Mouse (Mus musculus) heart, adult 8-10 months (tissue): ENCODE data around the gene Tenm2. TPM values are rescaled to one million over a fixed set of nuclear protein-coding genes. Genes with fewer than 3 reads are reported as not detected.

Source experiments
- DNase-seq: peaks from one replicate; pipeline ENCODE4 v3.0.0; 2022; ENCODE audit warnings: low spot score
- total RNA-seq, 4 experiments: library from RNA; stranded (reverse); gene quantifications; 2 replicates each; pipeline ENCODE4 v1.2.4; 2022

The Tenm2 gene
- total RNA-seq, 4 experiments from 2014 or later, result 0.12 to 0.35 (median 0.27) TPM

DNA sequence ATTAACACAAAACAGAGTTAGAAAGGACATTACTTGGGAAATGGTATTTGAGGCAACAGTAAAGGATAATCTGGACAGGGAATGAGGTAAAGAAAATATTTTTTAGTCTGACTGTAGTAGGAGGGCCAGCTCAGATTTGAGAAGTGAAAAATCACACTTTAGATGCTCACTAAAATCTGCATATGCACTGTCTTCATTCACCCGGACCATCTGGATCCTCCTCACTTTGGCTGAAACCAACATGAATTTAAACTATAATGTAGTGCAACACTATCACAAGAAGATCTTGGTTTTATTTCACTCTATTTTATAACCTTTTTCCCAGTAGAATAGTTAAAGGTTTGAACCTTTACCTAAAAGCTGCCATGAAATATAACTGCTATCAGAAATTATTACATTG lies 326.7 kb downstream of the Tenm2 start:
- DNase-seq, result no peak

DNA sequence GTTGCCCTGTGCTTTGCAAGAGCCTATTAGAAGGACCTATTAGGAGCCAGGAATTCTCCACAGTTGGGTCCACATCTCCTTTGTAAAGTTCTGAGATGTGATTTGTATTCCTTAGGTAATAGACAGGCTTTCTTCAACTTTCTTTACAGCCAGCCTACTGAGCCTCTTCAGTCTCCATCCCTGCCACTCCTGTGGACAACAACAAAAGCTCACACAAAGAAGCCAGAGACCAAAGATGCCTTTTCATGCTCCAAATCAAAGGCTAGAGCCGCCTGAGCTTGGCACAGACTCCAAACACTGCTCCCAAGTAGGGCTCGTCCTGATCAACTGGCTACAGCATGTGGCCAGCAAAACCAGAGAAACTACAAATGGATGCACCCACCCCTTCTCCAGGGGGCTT lies 333.5 kb downstream of the Tenm2 start:
- DNase-seq, result no peak

DNA sequence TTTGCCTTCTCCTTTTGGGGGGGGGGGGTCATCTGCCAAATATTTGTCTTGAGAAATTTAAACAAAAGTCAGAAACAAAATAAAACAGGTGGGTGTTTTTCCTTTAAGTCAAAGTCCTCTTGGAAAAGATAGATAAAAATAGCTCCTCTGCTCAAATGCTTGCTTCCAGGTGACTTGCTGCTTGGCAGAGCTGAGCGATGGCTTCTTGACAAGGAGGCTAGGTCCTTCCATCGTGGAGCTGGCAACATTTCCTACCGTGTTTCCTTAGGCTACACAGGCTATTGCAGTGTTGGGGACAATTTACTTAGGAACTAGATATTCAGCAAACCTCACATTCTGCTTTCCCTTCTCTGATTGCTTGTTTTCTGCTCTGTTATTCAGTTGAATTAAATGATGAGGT lies 342.7 kb downstream of the Tenm2 start:
- peak; percentile 3 for DNase-seq

DNA sequence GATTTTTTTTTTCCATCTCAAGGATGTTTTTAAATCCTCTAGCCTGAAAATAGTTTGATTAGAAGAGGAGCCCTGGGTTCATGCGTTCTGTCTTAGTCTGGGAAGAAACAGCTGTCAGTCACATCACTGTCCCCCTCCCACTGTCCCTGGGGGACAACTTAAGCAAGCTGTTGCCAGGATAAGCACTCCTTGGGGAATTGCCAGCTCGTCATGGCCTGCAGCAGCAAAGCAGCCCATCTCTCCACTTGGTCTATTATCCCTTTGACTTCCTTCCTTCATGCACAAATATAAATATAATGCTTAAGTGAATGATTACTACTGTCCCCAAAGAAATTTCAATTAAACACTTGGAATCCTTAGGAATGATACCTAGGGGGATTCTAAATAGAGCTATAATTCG lies 344.7 kb downstream of the Tenm2 start:
- DNase-seq, result no peak

DNA sequence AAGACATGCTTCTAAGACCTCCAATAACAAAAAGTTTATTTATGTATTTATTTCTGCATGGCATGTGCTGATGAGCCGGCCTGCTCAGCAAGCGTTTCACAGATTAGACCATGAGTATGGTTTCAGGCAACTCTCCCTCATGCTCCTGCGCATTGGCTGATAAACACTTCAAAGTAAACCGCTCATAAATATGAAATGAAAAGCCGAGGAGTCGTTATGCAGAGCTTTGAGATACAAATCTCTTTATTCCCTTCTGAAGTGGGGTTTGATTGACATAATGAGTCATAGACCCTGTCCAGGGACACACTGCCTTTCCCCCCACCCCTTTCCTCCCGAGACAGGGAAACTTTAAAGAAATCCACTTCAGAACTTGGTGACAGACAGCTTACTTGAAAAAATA lies 348.3 kb downstream of the Tenm2 start:
- no peak for DNase-seq

DNA sequence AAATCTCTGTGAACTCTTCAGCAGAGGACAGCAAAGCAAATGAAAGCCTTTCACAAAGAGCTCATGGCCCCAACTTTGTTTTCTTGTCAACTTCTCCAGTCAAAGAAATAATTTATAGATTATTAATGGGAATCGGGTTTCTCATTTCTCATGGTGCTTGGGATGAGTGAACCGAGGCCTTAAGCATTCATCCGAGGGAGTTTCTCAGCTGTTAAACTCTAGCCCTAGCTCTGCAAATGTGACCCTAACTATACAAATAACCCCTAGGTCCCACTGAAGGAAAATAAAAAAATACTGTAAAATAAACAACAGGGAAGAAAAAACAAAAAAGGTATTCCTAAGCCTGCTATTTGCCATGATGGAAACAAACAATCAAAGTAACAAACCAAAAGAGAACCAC lies 349.6 kb downstream of the Tenm2 start:
- no peak for DNase-seq

DNA sequence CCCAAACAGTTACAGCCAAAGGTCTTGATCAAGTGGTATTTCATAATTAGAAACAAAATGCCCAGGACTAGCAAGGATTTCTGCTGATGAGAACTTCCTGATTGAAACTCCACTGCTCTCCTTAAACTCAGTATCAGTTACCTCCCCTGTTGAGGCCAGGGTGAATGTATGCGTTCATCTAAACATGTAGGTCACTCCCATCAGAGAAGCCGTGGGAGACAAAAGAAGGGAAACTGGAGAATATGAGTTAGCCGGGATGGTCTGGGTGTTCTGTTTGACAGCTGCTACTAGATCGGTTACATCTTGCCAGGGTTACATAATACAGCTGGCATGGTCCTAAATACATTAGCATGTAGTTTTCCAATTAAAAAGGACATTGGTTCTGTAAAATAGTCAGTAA lies 362.8 kb downstream of the Tenm2 start:
- DNase-seq, result no peak

DNA sequence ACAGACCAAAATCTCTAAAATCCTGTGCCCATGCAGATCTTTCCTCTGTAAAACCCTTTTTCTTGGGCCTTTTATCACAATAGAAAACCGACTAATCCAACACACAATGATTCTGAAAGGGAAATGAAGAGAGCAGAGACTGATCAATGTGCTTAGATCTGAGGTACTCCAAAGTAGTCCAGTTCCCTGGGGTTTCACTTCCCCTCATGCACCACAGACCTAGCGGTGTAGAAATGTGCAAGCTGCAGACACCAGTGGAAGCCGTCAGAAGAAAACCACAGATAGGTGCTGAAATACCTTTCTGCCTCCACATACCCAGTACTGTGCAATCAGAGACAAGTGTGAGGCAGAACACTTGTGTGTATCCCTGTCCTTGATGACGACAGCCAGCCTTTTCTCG lies 365.2 kb downstream of the Tenm2 start:
- DNase-seq, result no peak

DNA sequence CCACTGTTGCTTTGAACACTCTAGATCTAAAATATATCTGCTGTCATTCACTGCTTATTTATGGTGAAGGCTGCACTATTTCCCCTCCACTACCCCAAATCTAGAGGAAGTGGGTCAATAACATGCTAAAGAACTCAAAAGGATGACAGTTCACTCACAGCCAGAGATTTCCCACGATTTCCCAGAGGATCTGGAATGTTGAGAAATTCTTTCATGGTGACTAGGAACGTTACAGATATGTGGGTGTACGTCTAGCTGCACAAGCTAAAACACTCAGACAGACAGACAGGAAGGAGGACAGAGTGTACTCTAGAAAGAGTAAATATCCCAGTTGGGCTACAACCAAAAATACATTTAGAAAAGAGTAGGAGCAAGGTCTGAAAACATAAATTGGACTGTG lies 384.1 kb downstream of the Tenm2 start:
- DNase-seq, result no peak

DNA sequence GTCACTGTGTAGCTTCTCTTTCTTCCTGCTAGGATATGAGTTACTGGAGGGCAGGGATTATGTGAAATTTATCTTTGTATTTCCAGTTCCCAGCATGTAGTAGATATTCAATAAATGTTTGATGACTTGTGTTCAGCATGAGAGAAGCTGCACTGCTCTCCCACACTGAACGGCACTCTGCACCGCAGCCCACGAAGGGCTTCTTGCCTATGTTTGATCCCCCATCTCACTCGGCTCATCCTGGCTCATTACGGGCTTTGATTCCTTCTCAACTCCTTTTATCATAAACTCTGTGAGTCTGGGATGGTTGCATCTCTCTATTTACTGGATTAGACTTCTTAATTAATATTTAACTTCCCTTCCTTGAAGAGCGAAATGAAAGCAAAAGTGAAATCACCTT lies 388.3 kb downstream of the Tenm2 start:
- no peak for DNase-seq

DNA sequence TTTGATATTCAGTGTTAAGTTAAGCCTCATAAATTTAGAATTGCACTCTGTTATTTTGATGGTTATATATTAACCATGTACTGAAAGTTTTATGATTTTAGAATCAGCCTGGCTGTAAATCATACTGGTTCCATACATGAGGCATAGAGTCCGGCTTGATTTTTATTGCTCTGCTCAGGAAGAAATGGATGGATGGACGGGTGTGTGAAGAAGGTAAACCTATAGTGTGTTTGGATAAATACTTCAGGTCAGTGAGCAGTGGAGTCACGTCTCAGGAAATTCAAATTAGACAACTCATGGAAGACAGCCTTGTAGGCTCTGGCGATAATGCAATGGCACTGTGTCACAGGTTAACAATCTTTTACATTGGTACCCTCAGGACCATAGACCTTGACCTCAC lies 402.9 kb downstream of the Tenm2 start:
- DNase-seq, result no peak

DNA sequence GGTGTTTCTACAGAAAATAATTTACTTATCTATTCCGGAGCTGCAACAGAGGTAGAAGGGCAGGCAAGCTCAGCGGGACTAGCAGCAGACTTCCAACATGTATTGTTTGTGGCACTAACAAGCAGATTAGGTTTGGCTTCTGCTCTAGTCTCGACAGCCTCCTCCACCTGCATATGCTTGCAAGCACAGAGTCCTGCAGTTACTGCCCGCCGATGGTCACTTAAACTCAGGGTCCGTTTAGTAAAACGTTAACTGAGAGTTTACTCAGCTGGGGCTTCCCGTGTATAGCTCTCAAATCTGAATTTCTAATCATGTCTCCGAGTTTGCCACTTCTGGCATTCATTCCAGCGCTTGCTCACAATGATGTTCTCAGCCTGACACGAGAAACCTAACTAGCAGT lies 404.3 kb downstream of the Tenm2 start:
- DNase-seq, result no peak

DNA sequence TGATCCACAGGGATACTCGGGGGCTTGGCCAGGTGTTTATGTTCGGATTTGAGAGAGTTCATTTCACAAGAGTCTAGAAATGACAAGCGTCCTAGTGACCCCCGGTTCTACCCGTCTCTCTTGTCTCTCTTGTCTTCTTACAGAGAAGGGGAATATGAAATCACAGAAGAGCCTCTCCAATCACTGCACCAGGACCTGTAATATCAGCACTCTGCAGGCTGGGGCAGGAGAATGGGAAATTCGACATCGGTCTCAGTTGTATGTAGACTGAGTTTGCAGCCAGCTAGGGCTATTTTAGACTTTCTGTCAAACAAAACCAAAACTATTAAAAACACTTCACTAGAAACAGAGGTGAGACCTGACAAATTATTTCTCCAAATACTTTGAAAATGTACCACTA lies 411.1 kb downstream of the Tenm2 start:
- no peak for DNase-seq

DNA sequence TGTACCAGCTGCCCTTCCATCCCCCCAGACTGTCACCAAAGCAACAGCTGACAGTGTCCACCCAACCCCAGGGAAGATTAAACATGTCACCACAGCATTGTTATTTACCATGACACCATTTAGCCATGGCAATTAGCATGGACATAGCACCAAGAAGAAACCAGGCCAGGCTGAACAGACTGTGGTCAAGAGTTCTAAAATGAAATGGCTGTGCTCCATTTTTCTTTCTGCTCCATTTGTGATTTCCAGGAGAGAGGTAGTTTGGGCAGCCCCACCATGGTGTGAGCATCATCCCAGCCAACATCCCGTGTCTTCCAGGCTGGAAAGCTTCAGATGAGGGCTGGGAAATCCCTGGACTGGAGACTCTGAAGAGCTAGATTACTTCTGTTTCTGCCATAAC lies 431.1 kb downstream of the Tenm2 start:
- DNase-seq, result no peak

DNA sequence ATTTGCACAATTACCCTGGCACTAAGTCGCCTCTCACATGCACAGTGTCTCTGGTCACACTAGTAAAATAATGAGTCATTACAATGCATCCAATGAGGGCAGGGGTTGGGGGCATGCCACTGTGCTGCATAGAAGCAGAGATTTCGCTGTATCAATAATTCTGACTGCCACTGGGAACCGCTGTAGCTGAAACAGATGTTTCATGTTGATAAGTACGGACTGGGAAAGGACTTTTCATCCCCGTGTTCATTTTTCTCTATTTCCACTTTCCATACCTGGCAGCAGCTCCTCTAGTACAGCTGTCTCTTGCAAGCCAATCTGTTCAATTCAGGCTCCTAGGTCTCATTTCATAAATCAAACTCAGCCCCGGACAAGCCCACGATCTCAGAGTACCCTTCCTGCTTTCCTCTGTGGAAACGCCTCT lies 433.5 kb downstream of the Tenm2 start:
- no peak for DNase-seq

DNA sequence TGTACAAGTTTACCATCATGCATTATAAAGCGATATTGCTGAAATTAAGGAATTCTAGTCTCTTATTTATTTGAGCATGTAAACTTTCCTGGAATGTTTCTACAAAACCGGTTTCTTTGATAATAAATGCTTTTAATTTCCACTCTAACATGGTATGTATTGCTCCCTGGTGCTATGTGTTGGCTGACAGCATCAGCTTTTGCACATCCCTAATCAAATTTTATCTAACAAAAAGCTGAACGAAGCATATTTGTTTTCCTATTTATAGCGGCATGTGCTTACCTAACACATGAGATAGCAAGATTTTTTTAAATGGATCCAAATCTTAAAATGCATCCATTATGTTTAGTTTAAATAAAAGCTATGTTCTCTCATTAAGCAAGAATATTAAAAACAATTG lies 434.1 kb downstream of the Tenm2 start:
- DNase-seq, result no peak

DNA sequence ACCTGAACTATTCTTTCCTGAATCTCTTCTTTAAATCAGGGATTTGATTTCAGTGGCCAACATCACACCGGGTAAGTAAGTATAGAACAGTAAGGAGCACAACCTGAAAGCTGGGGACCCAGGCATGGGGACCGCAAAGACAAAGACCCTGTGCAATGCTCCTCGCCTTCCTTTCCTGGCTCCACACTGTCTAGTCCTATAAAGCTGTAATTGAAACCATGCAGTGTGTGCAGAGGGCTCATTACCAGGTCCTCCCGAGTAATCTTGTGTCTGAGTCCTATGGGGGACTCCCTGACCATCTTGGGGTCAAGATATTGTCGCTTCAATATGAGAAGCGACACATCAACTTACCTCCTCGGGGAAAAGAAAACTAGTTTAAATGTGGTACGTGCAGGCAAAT lies 436.4 kb downstream of the Tenm2 start:
- DNase-seq, result no peak

DNA sequence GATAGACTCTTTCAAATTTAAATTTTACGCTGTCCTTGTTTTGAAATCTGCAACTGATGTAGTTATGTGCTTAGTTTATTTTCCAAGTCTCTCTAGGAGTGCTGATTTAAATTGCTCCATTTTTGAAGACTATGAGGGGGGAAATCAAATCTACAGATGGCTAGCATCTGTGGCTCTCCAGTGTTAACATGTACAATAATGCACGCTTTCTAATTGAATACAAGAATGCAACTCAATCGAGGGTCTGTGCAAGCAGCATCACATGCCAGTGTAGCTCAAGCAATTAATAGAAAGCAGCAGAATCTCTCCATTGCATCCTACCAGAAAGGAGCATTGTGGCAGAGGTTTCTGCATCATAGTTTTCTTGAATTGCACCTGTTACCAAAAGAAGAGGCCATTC lies 477.8 kb downstream of the Tenm2 start:
- no peak for DNase-seq

DNA sequence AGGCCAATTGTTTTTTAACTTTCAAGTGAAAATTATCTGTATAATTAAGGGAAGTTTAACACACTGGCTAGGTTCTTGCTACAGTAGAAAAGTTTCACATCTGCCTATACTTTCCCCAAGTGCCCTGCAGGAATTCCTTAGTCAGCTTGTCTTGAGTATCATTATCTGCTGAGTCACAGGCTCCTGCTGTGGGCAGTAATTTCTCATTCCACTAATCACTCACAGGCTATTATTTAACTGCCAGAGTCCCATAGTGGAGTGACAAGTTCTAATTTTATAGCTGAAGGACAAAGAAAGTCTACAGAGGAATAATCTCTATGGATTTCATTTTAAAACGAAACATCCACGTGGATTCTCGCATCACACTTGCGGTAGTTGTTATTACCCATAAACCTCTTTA lies 489.5 kb downstream of the Tenm2 start:
- DNase-seq, result no peak

DNA sequence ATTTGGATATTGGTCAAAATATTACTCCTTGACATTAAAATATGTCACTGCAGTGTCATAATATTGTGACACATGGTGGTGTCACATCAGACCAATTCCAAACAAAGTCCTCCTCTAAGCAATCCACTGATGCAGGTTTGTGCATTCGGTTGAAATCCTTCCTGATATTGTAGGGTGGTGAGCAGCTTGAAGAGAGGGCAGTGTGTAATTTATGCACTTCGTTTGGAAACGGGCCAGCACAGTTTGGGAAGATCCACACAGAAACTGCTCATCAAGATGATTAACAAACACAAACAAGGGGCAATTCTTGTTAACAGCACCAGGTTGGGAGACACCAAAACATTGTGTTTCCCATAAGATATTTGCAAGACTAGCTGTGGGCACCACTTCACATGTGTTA lies 508.0 kb downstream of the Tenm2 start:
- no peak for DNase-seq

DNA sequence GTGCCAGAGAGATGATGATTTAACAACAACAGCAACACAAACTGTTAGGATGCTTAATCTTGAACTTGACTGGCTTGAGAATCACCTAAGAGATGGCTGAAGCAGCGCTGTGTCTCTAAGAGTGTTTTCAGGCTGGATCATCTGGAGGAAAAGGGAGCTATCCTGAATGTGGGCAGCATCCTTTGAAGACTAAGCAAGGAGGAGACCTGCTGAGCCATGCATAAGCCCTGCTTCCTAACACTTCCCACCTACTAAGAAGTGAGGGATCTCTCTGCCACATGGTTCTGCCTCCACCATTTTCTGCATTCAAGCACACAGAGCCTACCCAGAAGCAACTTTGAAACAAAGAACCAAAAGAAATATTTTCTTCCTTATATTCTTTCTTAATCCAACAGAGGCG lies 532.9 kb downstream of the Tenm2 start:
- no peak for DNase-seq

DNA sequence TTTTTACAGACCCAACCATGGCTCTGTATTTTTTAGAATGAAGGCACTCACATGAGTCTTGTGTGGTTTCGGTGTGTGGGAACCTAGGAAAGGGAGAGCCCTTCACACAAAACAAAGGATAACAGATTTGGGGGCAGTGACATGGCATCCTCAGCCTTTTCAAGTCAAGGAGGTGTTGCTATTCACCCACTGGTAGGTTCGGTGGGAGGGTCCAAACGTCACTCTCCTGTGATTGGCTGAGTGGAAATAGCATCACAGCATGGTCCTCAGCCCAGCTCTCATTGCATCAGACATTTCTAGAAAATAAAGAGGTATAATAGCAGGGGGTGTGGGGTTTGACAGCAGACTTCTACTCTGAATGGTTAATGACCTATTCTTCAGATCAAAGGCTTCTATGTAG lies 534.8 kb downstream of the Tenm2 start:
- DNase-seq, result no peak

DNA sequence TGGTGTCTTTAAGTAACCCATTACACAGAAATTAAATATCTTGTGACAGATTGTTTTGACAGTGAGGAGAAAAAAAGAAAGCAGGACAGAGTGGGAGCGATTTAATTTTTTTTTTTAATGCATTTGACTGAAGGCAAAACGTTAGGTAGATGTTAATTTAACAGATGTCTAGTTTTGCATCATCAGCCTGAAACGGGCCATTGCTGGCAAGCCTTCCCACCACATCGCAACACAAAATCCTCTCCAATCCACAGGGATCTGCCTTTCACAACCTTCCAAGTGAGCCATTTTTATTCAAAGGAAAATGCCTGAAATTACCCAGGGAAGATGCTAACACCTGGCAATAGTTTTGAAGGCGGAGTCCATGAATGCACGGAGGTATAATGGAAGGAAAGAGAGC lies 535.6 kb downstream of the Tenm2 start:
- DNase-seq, result no peak

DNA sequence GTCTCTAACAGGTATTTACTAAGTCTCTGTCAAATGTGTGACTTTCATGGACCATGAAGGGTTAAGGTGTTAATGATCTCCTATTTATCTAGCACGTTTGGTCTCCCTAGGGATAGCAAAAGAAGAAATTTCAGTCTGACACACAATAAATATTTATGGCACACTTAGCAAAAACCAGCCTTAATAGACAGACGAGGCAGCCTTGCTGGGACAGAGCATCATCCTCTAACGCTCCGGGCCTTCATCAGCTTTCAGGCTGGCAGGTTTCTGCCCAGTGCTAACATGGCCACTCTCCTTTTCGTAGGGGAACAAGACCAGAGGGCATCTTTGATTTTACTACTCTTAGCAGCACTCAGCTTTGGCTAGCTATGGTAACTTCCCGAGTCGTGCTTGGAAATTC lies 537.5 kb downstream of the Tenm2 start:
- DNase-seq, result no peak

DNA sequence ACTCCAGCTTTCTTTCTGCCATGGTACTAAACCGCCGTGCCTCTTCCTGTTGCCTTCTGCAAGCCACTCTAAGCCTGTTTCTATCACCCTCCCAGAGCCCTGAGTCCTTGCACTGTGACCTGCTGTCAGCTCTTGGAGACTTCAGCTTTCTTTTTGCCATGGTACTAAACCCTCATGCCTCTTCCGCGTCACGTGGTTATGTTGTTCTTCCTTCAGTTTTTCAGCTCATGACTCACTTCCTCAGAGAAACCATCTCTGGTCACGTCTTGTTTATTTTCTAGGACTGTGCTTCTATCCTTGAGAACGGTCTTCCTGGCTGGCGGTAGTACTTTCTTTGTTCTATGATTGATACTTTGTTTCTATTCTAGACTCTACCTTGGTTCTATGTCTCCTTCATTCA lies 537.9 kb downstream of the Tenm2 start:
- no peak for DNase-seq
